Mouse (Mus musculus): ENCODE results near the gene Krt24. TPM values are rescaled to one million over a fixed set of nuclear protein-coding genes. Genes with fewer than 3 reads are reported as not detected.

Krt24 gene
- not detected for total RNA-seq (2021)

GRCm38 (mm10) chr11:99284833-99285312, at the start of gene Krt24:
Krt24 (minus strand) TSS chr11:99285262.
- intact Hi-C loops (cut with DNase I), result no loop called here

GRCm38 (mm10) chr11:99333426-99333825, 48.4 kb upstream of the Krt24 start:
- intact Hi-C loops (cut with DNase I), result no loop called here
- no peak for DNase-seq (ENCODE audit: low spot score)

More at GRCm38 (mm10) chr11:99284833-99285312, at the start of gene Krt24:
- no peak for DNase-seq (ENCODE audit: low spot score)

- no peak for DNase-seq (ENCODE audit: low spot score)
- intact Hi-C loops (cut with DNase I), result no loop called here
Measured at GRCm38 (mm10) chr11:99329655-99330054, 44.6 kb upstream of the Krt24 start.

- DNase-seq (ENCODE audit: low spot score), result no peak
- intact Hi-C loops (cut with DNase I), result no loop called here
Measured at GRCm38 (mm10) chr11:99322851-99323250, 37.8 kb upstream of the Krt24 start, which contains the start of gene Krt25. Krt25 (minus strand) TSS chr11:99322951.

- intact Hi-C loops (cut with DNase I), result no loop called here
Measured at GRCm38 (mm10) chr11:99321094-99321493, 36.0 kb upstream of the Krt24 start.

GRCm38 (mm10) chr11:99319127-99319526, 34.1 kb upstream of the Krt24 start:
- intact Hi-C loops (cut with DNase I), result no loop called here
- DNase-seq (ENCODE audit: low spot score), result no peak

More at GRCm38 (mm10) chr11:99321094-99321493, 36.0 kb upstream of the Krt24 start:
- no peak for DNase-seq (ENCODE audit: low spot score)

- intact Hi-C loops (cut with DNase I), result no loop called here
Measured at GRCm38 (mm10) chr11:99316543-99316942, 31.5 kb upstream of the Krt24 start.

GRCm38 (mm10) chr11:99314594-99314993, 29.5 kb upstream of the Krt24 start:
- no peak for DNase-seq (ENCODE audit: low spot score)
- intact Hi-C loops (cut with DNase I), result no loop called here

More at GRCm38 (mm10) chr11:99316543-99316942, 31.5 kb upstream of the Krt24 start:
- DNase-seq (ENCODE audit: low spot score), result no peak

GRCm38 (mm10) chr11:99310882-99311281, 25.8 kb upstream of the Krt24 start:
- no peak for DNase-seq (ENCODE audit: low spot score)
- intact Hi-C loops (cut with DNase I), result loop anchor here (2.0 kb wide), 1 partner anchor 54 kb away; no protein-coding TSS in a partner anchor

GRCm38 (mm10) chr11:99307579-99307978, 22.5 kb upstream of the Krt24 start:
- no peak for DNase-seq (ENCODE audit: low spot score)
- intact Hi-C loops (cut with DNase I), result loop anchor here (1.0 kb wide), 1 partner anchor 118 kb away; no protein-coding TSS in a partner anchor

GRCm38 (mm10) chr11:99295039-99295438, 10.0 kb upstream of the Krt24 start:
- DNase-seq (ENCODE audit: low spot score), result no peak
- intact Hi-C loops (cut with DNase I), result no loop called here

- no peak for DNase-seq (ENCODE audit: low spot score)
Measured at GRCm38 (mm10) chr11:99292846-99293245, 7.8 kb upstream of the Krt24 start.

GRCm38 (mm10) chr11:99284011-99284410, 1.1 kb downstream of the Krt24 start:
- intact Hi-C loops (cut with DNase I), result no loop called here
- no peak for DNase-seq (ENCODE audit: low spot score)

More at GRCm38 (mm10) chr11:99292846-99293245, 7.8 kb upstream of the Krt24 start:
- intact Hi-C loops (cut with DNase I), result loop anchor here (1.0 to 5.0 kb wide), 3 partner anchors 44 to 104 kb away; no protein-coding TSS in a partner anchor

GRCm38 (mm10) chr11:99283334-99283733, 1.7 kb downstream of the Krt24 start:
- DNase-seq (ENCODE audit: low spot score), result no peak
- intact Hi-C loops (cut with DNase I), result no loop called here

GRCm38 (mm10) chr11:99281116-99281515, 3.9 kb downstream of the Krt24 start:
- intact Hi-C loops (cut with DNase I), result no loop called here

GRCm38 (mm10) chr11:99279986-99280385, 5.1 kb downstream of the Krt24 start:
- DNase-seq (ENCODE audit: low spot score), result no peak
- intact Hi-C loops (cut with DNase I), result no loop called here

More at GRCm38 (mm10) chr11:99281116-99281515, 3.9 kb downstream of the Krt24 start:
- DNase-seq (ENCODE audit: low spot score), result no peak

- intact Hi-C loops (cut with DNase I), result no loop called here
- DNase-seq (ENCODE audit: low spot score), result no peak
Measured at GRCm38 (mm10) chr11:99276786-99277185, 8.3 kb downstream of the Krt24 start.

- no peak for DNase-seq (ENCODE audit: low spot score)
- intact Hi-C loops (cut with DNase I), result no loop called here
Measured at GRCm38 (mm10) chr11:99275624-99276023, 9.4 kb downstream of the Krt24 start.

- DNase-seq (ENCODE audit: low spot score), result no peak
- intact Hi-C loops (cut with DNase I), result no loop called here
Measured at GRCm38 (mm10) chr11:99272721-99273120, 12.3 kb downstream of the Krt24 start.

- DNase-seq (ENCODE audit: low spot score), result no peak
- intact Hi-C loops (cut with DNase I), result no loop called here
Measured at GRCm38 (mm10) chr11:99269192-99269591, 15.9 kb downstream of the Krt24 start.

- intact Hi-C loops (cut with DNase I), result no loop called here
- no peak for DNase-seq (ENCODE audit: low spot score)
Measured at GRCm38 (mm10) chr11:99265796-99266195, 19.3 kb downstream of the Krt24 start.

GRCm38 (mm10) chr11:99265220-99265619, 19.8 kb downstream of the Krt24 start:
- peak; percentile 13 for DNase-seq (ENCODE audit: low spot score)
- intact Hi-C loops (cut with DNase I), result no loop called here
